Mouse (Mus musculus) right cerebral cortex, postnatal 36 days (tissue): Measurements from ENCODE around the gene Kctd21.

Experiments used
- DNase-seq, 2 experiments: peaks; one replicate each; pipeline ENCODE4 v3.0.0; 2022; ENCODE audit warnings: low spot score in 2 of 2, mixed read lengths in 1 of 2

The Kctd21 gene

GRCm38 (mm10) chr7:97317706-97318105, 14.4 kb upstream of the Kctd21 start:
- DNase-seq, result no peak

GRCm38 (mm10) chr7:97324342-97324741, 7.8 kb upstream of the Kctd21 start:
- DNase-seq, result no peak

- DNase-seq, result peak in 1 of 2 experiments; percentile 54
These were observed 6.8 kb upstream of the Kctd21 start for GRCm38 (mm10) chr7:97325156-97325985.

GRCm38 (mm10) chr7:97327376-97327775, 4.8 kb upstream of the Kctd21 start:
- no peak for DNase-seq

GRCm38 (mm10) chr7:97328891-97329588, 3.1 kb upstream of the Kctd21 start:
- no peak for DNase-seq

GRCm38 (mm10) chr7:97329676-97330075, 2.5 kb upstream of the Kctd21 start:
- no peak for DNase-seq

GRCm38 (mm10) chr7:97330931-97331645, 1.0 kb upstream of the Kctd21 start:
- DNase-seq, result no peak

GRCm38 (mm10) chr7:97332667-97333041, 527 bp downstream of the Kctd21 start:
- DNase-seq, result no peak

- no peak for DNase-seq
These were observed 1.2 kb downstream of the Kctd21 start for GRCm38 (mm10) chr7:97333113-97333898.

- DNase-seq, result no peak
These were observed 2.3 kb downstream of the Kctd21 start for GRCm38 (mm10) chr7:97334406-97334805.

GRCm38 (mm10) chr7:97336678-97337077, 4.6 kb downstream of the Kctd21 start:
- no peak for DNase-seq

- no peak for DNase-seq
These were observed 6.5 kb downstream of the Kctd21 start for GRCm38 (mm10) chr7:97338593-97338992.

GRCm38 (mm10) chr7:97339623-97340022, 7.5 kb downstream of the Kctd21 start:
- no peak for DNase-seq

GRCm38 (mm10) chr7:97340907-97341849, 9.1 kb downstream of the Kctd21 start:
- DNase-seq, result no peak

GRCm38 (mm10) chr7:97342961-97343360, 10.8 kb downstream of the Kctd21 start:
- DNase-seq, result no peak

GRCm38 (mm10) chr7:97344655-97345054, 12.5 kb downstream of the Kctd21 start:
- DNase-seq, result no peak

- DNase-seq, result peak; percentile 76 to 81
These were observed 13.2 kb downstream of the Kctd21 start for GRCm38 (mm10) chr7:97345229-97345871.

- DNase-seq, result no peak
These were observed 14.1 kb downstream of the Kctd21 start for GRCm38 (mm10) chr7:97346111-97346821.

GRCm38 (mm10) chr7:97346822-97347166, 14.7 kb downstream of the Kctd21 start:
- no peak for DNase-seq
